Mouse (Mus musculus): ENCODE measurements around the gene Dlg1. TPM values are rescaled to one million over a fixed set of nuclear protein-coding genes. Genes with fewer than 3 reads are reported as not detected.

Gene Dlg1
- total RNA-seq, 2 experiments from 2014 or later: 103 TPM

GRCm38 (mm10) chr16:31652115-31652843 lies 11.0 kb upstream of the Dlg1 start:
- DNase-seq (ENCODE audit: extremely low spot score in 1 of 2, low spot score in 2 of 2): no peak

GRCm38 (mm10) chr16:31653616-31654015 lies 9.6 kb upstream of the Dlg1 start:
- no peak for DNase-seq (ENCODE audit: extremely low spot score in 1 of 2, low spot score in 2 of 2)
- intact Hi-C loops (cut with DNase I): no loop called here

More at GRCm38 (mm10) chr16:31652115-31652843, 11.0 kb upstream of the Dlg1 start:
- intact Hi-C loops (cut with DNase I): no loop called here

GRCm38 (mm10) chr16:31654021-31654420 lies 9.2 kb upstream of the Dlg1 start:
- intact Hi-C loops (cut with DNase I): no loop called here
- no peak for DNase-seq (ENCODE audit: extremely low spot score in 1 of 2, low spot score in 2 of 2)

- no peak for DNase-seq (ENCODE audit: extremely low spot score in 1 of 2, low spot score in 2 of 2)
Observed at GRCm38 (mm10) chr16:31655531-31655930, 7.7 kb upstream of the Dlg1 start.

GRCm38 (mm10) chr16:31657502-31657901 lies 5.7 kb upstream of the Dlg1 start:
- intact Hi-C loops (cut with DNase I): no loop called here
- DNase-seq (ENCODE audit: extremely low spot score in 1 of 2, low spot score in 2 of 2): no peak

More at GRCm38 (mm10) chr16:31655531-31655930, 7.7 kb upstream of the Dlg1 start:
- intact Hi-C loops (cut with DNase I): no loop called here

- intact Hi-C loops (cut with DNase I): no loop called here
- DNase-seq (ENCODE audit: extremely low spot score in 1 of 2, low spot score in 2 of 2): no peak
Observed at GRCm38 (mm10) chr16:31658539-31659334, 4.5 kb upstream of the Dlg1 start.

- no peak for DNase-seq (ENCODE audit: extremely low spot score in 1 of 2, low spot score in 2 of 2)
- intact Hi-C loops (cut with DNase I): no loop called here
Observed at GRCm38 (mm10) chr16:31659453-31659852, 3.8 kb upstream of the Dlg1 start.

GRCm38 (mm10) chr16:31662556-31663378 lies 476 bp upstream of the Dlg1 start:
- intact Hi-C loops (cut with DNase I): no loop called here
- no peak for DNase-seq (ENCODE audit: extremely low spot score in 1 of 2, low spot score in 2 of 2)

GRCm38 (mm10) chr16:31664287-31664597 lies 999 bp downstream of the Dlg1 start:
- intact Hi-C loops (cut with DNase I): no loop called here
- no peak for DNase-seq (ENCODE audit: extremely low spot score in 1 of 2, low spot score in 2 of 2)

- DNase-seq (ENCODE audit: extremely low spot score in 1 of 2, low spot score in 2 of 2): no peak
- intact Hi-C loops (cut with DNase I): no loop called here
Observed at GRCm38 (mm10) chr16:31672202-31672601, 9.0 kb downstream of the Dlg1 start.

GRCm38 (mm10) chr16:31677463-31677862 lies 14.2 kb downstream of the Dlg1 start:
- intact Hi-C loops (cut with DNase I): no loop called here
- DNase-seq (ENCODE audit: extremely low spot score in 1 of 2, low spot score in 2 of 2): no peak

- intact Hi-C loops (cut with DNase I): no loop called here
- no peak for DNase-seq (ENCODE audit: extremely low spot score in 1 of 2, low spot score in 2 of 2)
Observed at GRCm38 (mm10) chr16:31682291-31682690, 19.0 kb downstream of the Dlg1 start.

GRCm38 (mm10) chr16:31683670-31684430 lies 20.6 kb downstream of the Dlg1 start:
- intact Hi-C loops (cut with DNase I): no loop called here
- DNase-seq (ENCODE audit: extremely low spot score in 1 of 2, low spot score in 2 of 2): no peak

- DNase-seq (ENCODE audit: extremely low spot score in 1 of 2, low spot score in 2 of 2): no peak
Observed at GRCm38 (mm10) chr16:31684771-31685170, 21.5 kb downstream of the Dlg1 start.

GRCm38 (mm10) chr16:31687766-31688165 lies 24.5 kb downstream of the Dlg1 start:
- no peak for DNase-seq (ENCODE audit: extremely low spot score in 1 of 2, low spot score in 2 of 2)
- intact Hi-C loops (cut with DNase I): no loop called here

More at GRCm38 (mm10) chr16:31684771-31685170, 21.5 kb downstream of the Dlg1 start:
- intact Hi-C loops (cut with DNase I): no loop called here

GRCm38 (mm10) chr16:31695286-31696020 lies 32.2 kb downstream of the Dlg1 start:
- intact Hi-C loops (cut with DNase I): no loop called here
- peak; percentile 23 for DNase-seq (ENCODE audit: extremely low spot score in 1 of 2, low spot score in 2 of 2)

GRCm38 (mm10) chr16:31696367-31696766 lies 33.1 kb downstream of the Dlg1 start:
- intact Hi-C loops (cut with DNase I): no loop called here
- DNase-seq (ENCODE audit: extremely low spot score in 1 of 2, low spot score in 2 of 2): no peak

- no peak for DNase-seq (ENCODE audit: extremely low spot score in 1 of 2, low spot score in 2 of 2)
- intact Hi-C loops (cut with DNase I): no loop called here
Observed at GRCm38 (mm10) chr16:31697341-31697740, 34.1 kb downstream of the Dlg1 start.

Data from left cerebral cortex, postnatal 10 days (tissue).